13 mouse cellular contexts compared by ENCODE assay signal in the genomic region with DNA sequence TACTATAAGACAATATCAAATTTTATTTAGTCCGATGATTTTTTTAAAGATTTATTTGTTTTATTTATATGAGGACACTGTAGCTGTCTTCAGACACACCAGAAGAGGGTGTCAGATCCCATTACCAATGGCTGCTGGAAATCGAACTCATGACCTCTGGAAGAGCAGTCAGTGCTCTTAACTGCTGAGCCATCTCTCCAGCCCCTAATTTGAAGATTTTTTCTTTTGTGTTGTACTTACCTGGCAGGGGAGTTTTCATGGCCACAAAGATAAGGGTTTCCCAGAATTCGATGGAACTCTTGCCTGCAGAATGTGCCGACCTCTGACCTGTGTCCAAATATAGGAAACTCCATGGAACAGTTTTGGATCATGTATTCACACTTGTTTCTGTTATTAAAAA.
"Had no signal": no experiment of that assay in that cellular context is flagged by ENCODE, and none has a peak within 500 bp of the region (broad histone marks: within the 10 kb centered on the region; RNA-seq: fewer than 3 reads in every experiment).

No protein-coding gene starts in this region.

- H3K9ac ChIP-seq: limb, embryonic 12.5 days; liver, embryonic 13.5 days; liver, postnatal 0 days; midbrain, embryonic 13.5 days; neural tube, embryonic 15.5 days had no signal

- H3K4me2 ChIP-seq: limb, embryonic 12.5 days; liver, embryonic 13.5 days; midbrain, embryonic 13.5 days had no signal

- H3K4me1 ChIP-seq: liver, embryonic 13.5 days; midbrain, embryonic 13.5 days had no signal

- ATAC-seq: liver, postnatal 0 days; midbrain, embryonic 13.5 days had no signal

- H3K4me3 ChIP-seq: limb, embryonic 12.5 days; liver, embryonic 13.5 days; megakaryocyte, embryonic 14.5 days; midbrain, embryonic 13.5 days; myocyte; neural tube, embryonic 15.5 days had no signal

- H3K9me3 ChIP-seq: limb, embryonic 12.5 days; liver, embryonic 13.5 days; megakaryocyte, embryonic 14.5 days; midbrain, embryonic 13.5 days; neural tube, embryonic 15.5 days had no signal

- H3K27me3 ChIP-seq: limb, embryonic 12.5 days; liver, embryonic 13.5 days; megakaryocyte, embryonic 14.5 days; midbrain, embryonic 13.5 days; neural tube, embryonic 15.5 days had no signal

- DNase-seq: kidney, postnatal 10 days; liver, embryonic 13.5 days; liver, postnatal 0 days; right cerebral cortex, adult 18-20 months; right cerebral cortex, postnatal 25 days; thymus, postnatal 4 days had no signal

- H3K36me3 ChIP-seq: limb, embryonic 12.5 days; liver, embryonic 13.5 days; midbrain, embryonic 13.5 days; neural tube, embryonic 15.5 days had no signal

- H3K27ac ChIP-seq: layer of hippocampus, adult 2 months; limb, embryonic 12.5 days; liver, embryonic 13.5 days; macrophage; midbrain, embryonic 13.5 days; neural tube, embryonic 15.5 days had no signal
